Mouse (Mus musculus): ENCODE measurements around the gene Commd2.

Gene Commd2

GRCm38 (mm10) chr3:57651231-57651864, at the start of gene Commd2:
TSS of gene Commd2 (minus strand) at chr3:57651715.
- CTCF ChIA-PET = interaction anchor here (1.3 kb wide), 1 partner anchor 16 kb away, joined by 3 read pairs; no protein-coding TSS in a partner anchor

GRCm38 (mm10) chr3:57696779-57697178, 45.3 kb upstream of the Commd2 start:
- CTCF ChIA-PET = no interaction called here

- CTCF ChIA-PET = no interaction called here
Measured at GRCm38 (mm10) chr3:57696249-57696648, 44.7 kb upstream of the Commd2 start.

- CTCF ChIA-PET = no interaction called here
Measured at GRCm38 (mm10) chr3:57692719-57693118, 41.2 kb upstream of the Commd2 start, which contains the start of gene Ankub1. TSS of gene Ankub1 (minus strand) at chr3:57692799.

- CTCF ChIA-PET = no interaction called here
Measured at GRCm38 (mm10) chr3:57691772-57692171, 40.3 kb upstream of the Commd2 start.

- CTCF ChIA-PET = interaction anchor here (0.8 kb wide), 1 partner anchor 11 kb away, joined by 3 read pairs; no protein-coding TSS in a partner anchor
Measured at GRCm38 (mm10) chr3:57677786-57678185, 26.3 kb upstream of the Commd2 start.

GRCm38 (mm10) chr3:57674075-57674474, 22.6 kb upstream of the Commd2 start:
- CTCF ChIA-PET = no interaction called here

GRCm38 (mm10) chr3:57673586-57673985, 22.1 kb upstream of the Commd2 start:
- CTCF ChIA-PET = no interaction called here

- CTCF ChIA-PET = interaction anchor here (0.6 to 1.7 kb wide), 11 partner anchors 9 to 1483 kb away, joined by 3 to 8 read pairs (median 6); no protein-coding TSS in a partner anchor
Measured at GRCm38 (mm10) chr3:57667054-57667723, 15.7 kb upstream of the Commd2 start.

GRCm38 (mm10) chr3:57665880-57666279, 14.4 kb upstream of the Commd2 start:
- CTCF ChIA-PET = interaction anchor here (0.6 to 1.7 kb wide), 4 partner anchors 12 to 112 kb away, joined by 3 to 4 read pairs (median 3); no protein-coding TSS in a partner anchor

GRCm38 (mm10) chr3:57664682-57665081, 13.2 kb upstream of the Commd2 start:
- CTCF ChIA-PET = interaction anchor here (1.1 kb wide), 1 partner anchor 169 kb away, joined by 4 read pairs; no protein-coding TSS in a partner anchor

- CTCF ChIA-PET = no interaction called here
Measured at GRCm38 (mm10) chr3:57663731-57664130, 12.2 kb upstream of the Commd2 start.

- CTCF ChIA-PET = no interaction called here
Measured at GRCm38 (mm10) chr3:57658608-57659007, 7.1 kb upstream of the Commd2 start.

GRCm38 (mm10) chr3:57653646-57654045, 2.1 kb upstream of the Commd2 start:
- CTCF ChIA-PET = no interaction called here

- CTCF ChIA-PET = no interaction called here
Measured at GRCm38 (mm10) chr3:57652485-57652884, 970 bp upstream of the Commd2 start.

- CTCF ChIA-PET = no interaction called here
Measured at GRCm38 (mm10) chr3:57651865-57652259, 347 bp upstream of the Commd2 start.

- CTCF ChIA-PET = no interaction called here
Measured at GRCm38 (mm10) chr3:57643191-57643590, 8.3 kb downstream of the Commd2 start.

- CTCF ChIA-PET = no interaction called here
Measured at GRCm38 (mm10) chr3:57637596-57637995, 13.9 kb downstream of the Commd2 start.

- CTCF ChIA-PET = no interaction called here
Measured at GRCm38 (mm10) chr3:57634763-57635487, 16.6 kb downstream of the Commd2 start.

GRCm38 (mm10) chr3:57626954-57627513, 24.5 kb downstream of the Commd2 start:
- CTCF ChIA-PET = no interaction called here

- CTCF ChIA-PET = interaction anchor here (0.5 kb wide), 1 partner anchor 462 kb away, joined by 3 read pairs; no protein-coding TSS in a partner anchor
Measured at GRCm38 (mm10) chr3:57625275-57625997, 26.1 kb downstream of the Commd2 start.
